Mouse (Mus musculus) spleen, adult 2 months (tissue): ENCODE results near the gene Mcoln2.

Experiments used
- CTCF ChIP-seq: fragments of 200-500 bp; IDR thresholded peaks from 2 replicates; pipeline ENCODE4 v1.5.1; 2011; ENCODE audit warnings: mild to moderate bottlenecking, inconsistent platforms; ENCODE audit not compliant: insufficient read depth, insufficient read length, insufficient replicate concordance; ENCODE audit errors: extremely low read depth
- POLR2A ChIP-seq: fragments of 200-500 bp; IDR thresholded peaks from 2 replicates; pipeline ENCODE4 v1.6.1; 2011; ENCODE audit warnings: low read depth, low read length, inconsistent platforms

- TF ChIP-seq CTCF = no peak
- TF ChIP-seq POLR2A = no peak
Observed at GRCm38 (mm10) chr3:146122125-146122420, 27.6 kb upstream of the Mcoln2 start.
